Mouse (Mus musculus) limb, embryonic 15.5 days (tissue): ENCODE data around the gene Itpr1. TPM values are rescaled to one million over a fixed set of nuclear protein-coding genes. Genes with fewer than 3 reads are reported as not detected.

ENCODE experiments used
- ATAC-seq: fragments of 200-750 bp; cut with Nextera tagmentation; 2 replicates; pipeline ENCODE4 v1.8.0; 2017; ENCODE audit warnings: low read depth, moderate TSS enrichment; ENCODE audit not compliant: insufficient number of reproducible peaks, low FRiP score, low TSS enrichment
- H3K27ac ChIP-seq: fragments of 300-500 bp; sonication (generic); 2 replicates; pipeline ENCODE4 v1.5.1; 2015; ENCODE audit warnings: moderate library complexity, mild to moderate bottlenecking, inconsistent platforms
- H3K27me3 ChIP-seq: fragments of 300-500 bp; sonication (generic); 2 replicates; pipeline ENCODE4 v1.6.1; 2015; ENCODE audit warnings: inconsistent platforms
- H3K36me3 ChIP-seq: fragments of 300-500 bp; sonication (generic); 2 replicates; pipeline ENCODE4 v1.6.1; 2015; ENCODE audit warnings: inconsistent platforms
- H3K4me1 ChIP-seq: fragments of 300-500 bp; sonication (generic); 2 replicates; pipeline ENCODE4 v1.6.1; 2015; ENCODE audit warnings: inconsistent platforms
- H3K4me2 ChIP-seq: fragments of 300-500 bp; sonication (generic); 2 replicates; pipeline ENCODE4 v1.6.1; 2015; ENCODE audit warnings: mild to moderate bottlenecking, inconsistent platforms
- H3K4me3 ChIP-seq: fragments of 300-500 bp; sonication (generic); 2 replicates; pipeline ENCODE4 v1.5.1; 2015; ENCODE audit warnings: mild to moderate bottlenecking, inconsistent platforms
- H3K9ac ChIP-seq: fragments of 300-500 bp; sonication (generic); 2 replicates; pipeline ENCODE4 v1.6.1; 2015; ENCODE audit warnings: inconsistent platforms
- H3K9me3 ChIP-seq: fragments of 300-500 bp; sonication (generic); 2 replicates; pipeline ENCODE4 v1.6.1; 2016; ENCODE audit warnings: inconsistent platforms
- WGBS: fragments of 180-500 bp; shearing (Covaris S2); methylation state at CpG from one replicate; pipeline ENCODE4 v1.1.7; 2015; 5-methylcytosine and 5-hydroxymethylcytosine counted together
- polyA plus RNA-seq: library from polyadenylated mRNA; unstranded; fragments of >200 nt; fragmentation: Nextera tagmentation; extraction: Ambion mirVana; gene quantifications from 2 replicates; pipeline ENCODE4 v1.2.1, GENCODE M21; 2015

The Itpr1 gene
- polyA plus RNA-seq, 1 experiment from 2014 or later: 9.0 TPM

GRCm38 (mm10) chr6:108192632-108193031 is 20.3 kb upstream of the Itpr1 start:
- ATAC-seq: no peak
- no peak overlapping the region for H3K4me3 ChIP-seq
- H3K9me3 ChIP-seq: no peaks in the 10 kb centered on the region
- no peaks in the 10 kb centered on the region for H3K36me3 ChIP-seq
- H3K4me1 ChIP-seq: no peaks in the 10 kb centered on the region
- no peak overlapping the region for H3K9ac ChIP-seq
- H3K4me2 ChIP-seq: no peak overlapping the region
- 79% methylated on average over 4 of the region's 4 CpGs for WGBS
- no peak overlapping the region for H3K27ac ChIP-seq
- no peaks in the 10 kb centered on the region for H3K27me3 ChIP-seq

- Histone ChIP-seq H3K4me2 (no peak overlapping the region), H3K9ac (no peak overlapping the region), H3K36me3 (no peaks in the 10 kb centered on the region), H3K4me3 (no peak overlapping the region), H3K27ac (no peak overlapping the region), H3K4me1 (no peaks in the 10 kb centered on the region), H3K9me3 (no peaks in the 10 kb centered on the region), H3K27me3 (no peaks in the 10 kb centered on the region)
- no peak for ATAC-seq
- 79% methylated on average over 7 of the region's 7 CpGs for WGBS
These were observed 16.2 kb upstream of the Itpr1 start for GRCm38 (mm10) chr6:108196665-108197064.

- H3K9me3 ChIP-seq: no peaks in the 10 kb centered on the region
- H3K4me1 ChIP-seq: no peaks in the 10 kb centered on the region
- H3K4me2 ChIP-seq: no peak overlapping the region
- no peak overlapping the region for H3K27ac ChIP-seq
- WGBS: 32% methylated on average over 4 of the region's 4 CpGs
- no peak overlapping the region for H3K9ac ChIP-seq
- no peaks in the 10 kb centered on the region for H3K36me3 ChIP-seq
- H3K4me3 ChIP-seq: no peak overlapping the region
- no peak for ATAC-seq
- no peaks in the 10 kb centered on the region for H3K27me3 ChIP-seq
These were observed 15.8 kb upstream of the Itpr1 start for GRCm38 (mm10) chr6:108197117-108197516.

GRCm38 (mm10) chr6:108198286-108198685 is 14.6 kb upstream of the Itpr1 start:
- no peak for ATAC-seq
- Histone ChIP-seq H3K27ac (no peak overlapping the region), H3K4me1 (no peaks in the 10 kb centered on the region), H3K4me3 (no peak overlapping the region), H3K27me3 (no peaks in the 10 kb centered on the region), H3K9ac (no peak overlapping the region), H3K4me2 (no peak overlapping the region), H3K9me3 (no peaks in the 10 kb centered on the region), H3K36me3 (no peaks in the 10 kb centered on the region)
- 84% methylated on average over 7 of the region's 7 CpGs for WGBS

- no peak overlapping the region for H3K9ac ChIP-seq
- no peak overlapping the region for H3K4me2 ChIP-seq
- H3K4me3 ChIP-seq: no peak overlapping the region
- H3K4me1 ChIP-seq: no peaks in the 10 kb centered on the region
- 73% methylated on average over 2 of the region's 2 CpGs for WGBS
- ATAC-seq: no peak
- no peaks in the 10 kb centered on the region for H3K9me3 ChIP-seq
- no peak overlapping the region for H3K27ac ChIP-seq
- no peaks in the 10 kb centered on the region for H3K36me3 ChIP-seq
- H3K27me3 ChIP-seq: no peaks in the 10 kb centered on the region
These were observed 8.6 kb upstream of the Itpr1 start for GRCm38 (mm10) chr6:108204322-108204721.

- Histone ChIP-seq H3K4me3 (no peak overlapping the region), H3K9ac (no peak overlapping the region), H3K36me3 (no peaks in the 10 kb centered on the region), H3K27me3 (no peaks in the 10 kb centered on the region), H3K27ac (no peak overlapping the region), H3K9me3 (no peaks in the 10 kb centered on the region), H3K4me2 (no peak overlapping the region), H3K4me1 (no peaks in the 10 kb centered on the region)
- WGBS: 79% methylated on average over 4 of the region's 4 CpGs
- no peak for ATAC-seq
These were observed 6.8 kb upstream of the Itpr1 start for GRCm38 (mm10) chr6:108206145-108206544.

- Histone ChIP-seq H3K4me3 (no peak overlapping the region), H3K9me3 (no peaks in the 10 kb centered on the region), H3K36me3 (no peaks in the 10 kb centered on the region), H3K9ac (no peak overlapping the region), H3K4me1 (peaks cover 8% of the 10 kb centered on the region), H3K27ac (no peak overlapping the region), H3K4me2 (no peak overlapping the region), H3K27me3 (no peaks in the 10 kb centered on the region)
- ATAC-seq: no peak
- WGBS: 76% methylated on average over 5 of the region's 5 CpGs
These were observed 5.9 kb upstream of the Itpr1 start for GRCm38 (mm10) chr6:108206914-108207566.

GRCm38 (mm10) chr6:108211896-108212880 is 708 bp upstream of the Itpr1 start:
- Histone ChIP-seq H3K4me2 (peak overlapping the region; percentile 81), H3K9ac (peak overlapping the region; percentile 35; the same call in 1 of the 2 replicates), H3K4me3 (peak overlapping the region; percentile 75), H3K27me3 (no peaks in the 10 kb centered on the region), H3K36me3 (no peaks in the 10 kb centered on the region), H3K27ac (peak overlapping the region; percentile 78), H3K9me3 (no peaks in the 10 kb centered on the region), H3K4me1 (peaks cover 16% of the 10 kb centered on the region)
- ATAC-seq: peak; percentile 55
- 3% methylated on average over 36 of the region's 36 CpGs for WGBS

GRCm38 (mm10) chr6:108213481-108214293 is 791 bp downstream of the Itpr1 start:
- no peaks in the 10 kb centered on the region for H3K27me3 ChIP-seq
- H3K9me3 ChIP-seq: no peaks in the 10 kb centered on the region
- H3K4me2 ChIP-seq: peak overlapping the region; percentile 81
- H3K27ac ChIP-seq: peak overlapping the region; percentile 80; the same call in 1 of the 2 replicates
- H3K4me1 ChIP-seq: peaks cover 16% of the 10 kb centered on the region
- under 1% methylated on average over 28 of the region's 29 CpGs for WGBS
- no peak for ATAC-seq
- peak overlapping the region; percentile 75 for H3K4me3 ChIP-seq
- no peaks in the 10 kb centered on the region for H3K36me3 ChIP-seq
- peak overlapping the region; percentile 62 for H3K9ac ChIP-seq

- peaks cover 16% of the 10 kb centered on the region for H3K4me1 ChIP-seq
- H3K36me3 ChIP-seq: no peaks in the 10 kb centered on the region
- peak overlapping the region; percentile 81 for H3K4me2 ChIP-seq
- H3K27ac ChIP-seq: no peak overlapping the region
- no peak for ATAC-seq
- 12% methylated on average over 10 of the region's 10 CpGs for WGBS
- H3K9me3 ChIP-seq: no peaks in the 10 kb centered on the region
- peak overlapping the region; percentile 75 for H3K4me3 ChIP-seq
- H3K27me3 ChIP-seq: no peaks in the 10 kb centered on the region
- H3K9ac ChIP-seq: no peak overlapping the region
These were observed 1.5 kb downstream of the Itpr1 start for GRCm38 (mm10) chr6:108214294-108214925.

- Histone ChIP-seq H3K9ac (no peak overlapping the region), H3K36me3 (no peaks in the 10 kb centered on the region), H3K4me1 (peaks cover 16% of the 10 kb centered on the region), H3K27me3 (no peaks in the 10 kb centered on the region), H3K27ac (no peak overlapping the region), H3K4me3 (no peak overlapping the region), H3K4me2 (no peak overlapping the region), H3K9me3 (no peaks in the 10 kb centered on the region)
- ATAC-seq: no peak
- 80% methylated on average over 5 of the region's 5 CpGs for WGBS
These were observed 3.2 kb downstream of the Itpr1 start for GRCm38 (mm10) chr6:108216091-108216490.
